Mouse (Mus musculus) ES-Bruce4 (cell line): ENCODE measurements around the gene Ears2. TPM values are rescaled to one million over a fixed set of nuclear protein-coding genes. Genes with fewer than 3 reads are reported as not detected.
A peak's percentile ranks its signal among the peaks of the same experiment; 100 is the strongest.

Experiments
- H3K27ac ChIP-seq: 2 replicates; pipeline ENCODE4 v1.5.1; 2012; ENCODE audit warnings: low read length, inconsistent platforms; ENCODE audit not compliant: insufficient read depth
- H3K27me3 ChIP-seq: 2 replicates; pipeline ENCODE4 v1.6.1; 2012; ENCODE audit warnings: mild to moderate bottlenecking, low read length, inconsistent platforms; ENCODE audit not compliant: control insufficient read depth, poor library complexity, insufficient read depth, severe bottlenecking
- H3K36me3 ChIP-seq: 2 replicates; pipeline ENCODE4 v1.6.1; 2012; ENCODE audit warnings: inconsistent platforms, mild to moderate bottlenecking, low read length, moderate library complexity; ENCODE audit not compliant: control insufficient read depth, poor library complexity, insufficient read depth, severe bottlenecking
- H3K4me1 ChIP-seq: one replicate; pipeline ENCODE4 v1.8.1; 2011; ENCODE audit warnings: low read length; ENCODE audit not compliant: control insufficient read depth, insufficient read depth
- H3K4me3 ChIP-seq: 2 replicates; pipeline ENCODE4 v1.5.1; 2011; ENCODE audit warnings: low read depth, mild to moderate bottlenecking, low read length
- H3K9ac ChIP-seq: 2 replicates; pipeline ENCODE4 v1.6.1; 2012; ENCODE audit warnings: low read depth, mild to moderate bottlenecking, inconsistent platforms; ENCODE audit not compliant: poor library complexity, severe bottlenecking
- H3K9me3 ChIP-seq: replicated peaks from 2 replicates; pipeline ENCODE4 v1.6.1; 2012; ENCODE audit warnings: mild to moderate bottlenecking, low read length, inconsistent platforms; ENCODE audit not compliant: control insufficient read depth, poor library complexity, insufficient read depth, severe bottlenecking
- CTCF ChIP-seq: IDR thresholded peaks from one replicate; pipeline ENCODE4 v1.8.1; 2011; ENCODE audit warnings: low read depth, low read length
- EP300 ChIP-seq: IDR thresholded peaks from 2 replicates; pipeline ENCODE4 v1.6.1; 2011; ENCODE audit warnings: low read depth, low read length; ENCODE audit not compliant: insufficient read depth
- POLR2A ChIP-seq: IDR thresholded peaks from one replicate; pipeline ENCODE4 v1.8.1; 2011; ENCODE audit warnings: low read length; ENCODE audit not compliant: insufficient read depth
- polyA plus RNA-seq: library from polyadenylated mRNA; stranded (reverse); fragments of >200 nt; gene quantifications from 2 replicates; pipeline ENCODE4 v1.2.4, GENCODE M21; 2011; ENCODE audit warnings: low read depth; ENCODE audit not compliant: missing spikeins, insufficient read depth, insufficient read length

Gene Ears2
- polyA plus RNA-seq, 1 experiment, result 12.4 TPM

DNA sequence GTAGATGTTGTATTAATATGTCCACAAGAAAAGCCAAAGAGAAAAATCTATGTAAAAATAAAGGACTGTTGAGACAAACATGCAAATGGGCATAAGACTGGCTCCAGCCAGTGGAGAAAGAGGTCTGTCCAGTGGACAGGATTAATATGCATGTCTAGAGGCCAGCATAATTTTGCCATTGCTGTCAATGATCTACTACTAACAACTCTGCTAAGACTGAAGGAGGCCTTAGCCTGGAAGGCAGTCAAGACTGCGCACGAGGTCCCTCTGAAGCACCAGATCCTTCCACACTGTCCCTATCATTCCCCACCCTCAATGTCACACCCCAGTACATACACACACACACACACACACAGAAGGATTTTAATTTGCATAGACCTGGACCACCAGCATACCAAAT is 44.9 kb downstream of the Ears2 start:
- no peaks in the 10 kb centered on the region for H3K27me3 ChIP-seq
- no peak overlapping the region for H3K4me3 ChIP-seq
- peaks cover 4% of the 10 kb centered on the region for H3K4me1 ChIP-seq
- H3K9ac ChIP-seq, result no peak overlapping the region
- no peaks in the 10 kb centered on the region for H3K36me3 ChIP-seq
- H3K27ac ChIP-seq, result no peak overlapping the region
- TF ChIP-seq CTCF, result no peak
- TF ChIP-seq POLR2A, result no peak
- no peak for TF ChIP-seq EP300
- no peaks in the 10 kb centered on the region for H3K9me3 ChIP-seq

- Histone ChIP-seq H3K36me3 (no peaks in the 10 kb centered on the region), H3K27ac (peak within 1 kb of the TSS; percentile 23; the same call in 1 of the 2 replicates), H3K9me3 (no peaks in the 10 kb centered on the region), H3K4me1 (peaks cover 8% of the 10 kb centered on the region), H3K9ac (peak within 1 kb of the TSS; percentile 97), H3K27me3 (no peaks in the 10 kb centered on the region), H3K4me3 (peak within 1 kb of the TSS; percentile 100)
- TF ChIP-seq POLR2A (peak; percentile 93), CTCF (no peak), EP300 (no peak)
Measured at GRCm38 (mm10) chr7:122020667-122021354, 46.3 kb downstream of the Ears2 start, which contains the start of gene Gga2. Gga2 (minus strand) TSS chr7:122021222.

DNA sequence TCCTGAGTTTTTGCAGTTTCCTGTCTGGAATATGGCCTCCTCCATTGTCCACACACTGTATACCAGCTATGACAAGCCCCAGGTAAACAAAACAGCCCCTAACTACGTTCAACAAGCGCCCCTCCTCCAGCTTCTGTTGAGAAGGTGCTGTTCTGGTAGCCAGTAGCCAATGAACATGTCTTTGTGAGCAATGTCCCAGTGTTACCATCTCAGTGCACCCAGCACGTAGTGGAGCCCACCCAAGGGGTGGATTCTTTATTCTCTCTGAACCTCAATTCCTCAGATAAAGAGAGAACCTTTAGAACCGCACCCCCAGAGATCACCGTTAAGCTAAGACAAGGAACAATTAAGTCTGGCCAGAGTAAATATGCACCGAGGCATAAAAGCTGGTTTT is 46.8 kb downstream of the Ears2 start:
- Histone ChIP-seq H3K27ac (peak overlapping the region; percentile 23; the same call in 1 of the 2 replicates), H3K4me1 (peaks cover 8% of the 10 kb centered on the region), H3K36me3 (no peaks in the 10 kb centered on the region), H3K27me3 (no peaks in the 10 kb centered on the region), H3K4me3 (peak overlapping the region; percentile 100), H3K9ac (peak overlapping the region; percentile 97), H3K9me3 (no peaks in the 10 kb centered on the region)
- TF ChIP-seq CTCF (no peak), EP300 (no peak), POLR2A (no peak)

DNA sequence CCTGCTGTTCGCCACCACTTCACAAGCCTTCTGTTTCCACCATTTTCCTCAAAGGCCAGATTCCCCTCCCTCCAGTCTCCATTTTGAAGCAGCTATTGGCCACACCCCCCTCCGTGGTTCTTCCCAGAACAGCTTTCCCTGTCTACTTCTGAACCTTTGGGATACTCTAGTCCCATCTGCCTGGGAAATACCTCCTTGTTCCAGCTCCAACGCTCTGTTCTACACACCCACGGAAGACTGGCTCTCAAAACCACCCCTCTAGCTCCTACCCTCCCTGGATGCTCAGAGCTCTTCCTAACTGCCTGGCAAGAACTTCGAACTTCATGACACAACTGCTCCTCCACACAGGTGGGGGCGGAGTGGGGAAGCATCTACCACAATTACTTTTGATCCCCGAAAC is 48.1 kb downstream of the Ears2 start:
- TF ChIP-seq CTCF (no peak), POLR2A (no peak), EP300 (no peak)
- H3K4me3 ChIP-seq, result peak overlapping the region; percentile 62
- H3K27ac ChIP-seq, result peak overlapping the region; percentile 78

GRCm38 (mm10) chr7:122018247-122018646 is 48.8 kb downstream of the Ears2 start:
- peak overlapping the region; percentile 78 for H3K27ac ChIP-seq
- H3K4me3 ChIP-seq, result peak overlapping the region; percentile 62

More for the DNA sequence above, 48.1 kb downstream of the Ears2 start:
- H3K9me3 ChIP-seq, result no peaks in the 10 kb centered on the region
- no peaks in the 10 kb centered on the region for H3K36me3 ChIP-seq
- H3K9ac ChIP-seq, result 0 out of 2 replicates have a peak overlapping the region, but pooled peaks have one; percentile 3
- no peaks in the 10 kb centered on the region for H3K27me3 ChIP-seq
- peaks cover 8% of the 10 kb centered on the region for H3K4me1 ChIP-seq

GRCm38 (mm10) chr7:122015734-122016133 is 51.3 kb downstream of the Ears2 start:
- no peaks in the 10 kb centered on the region for H3K9me3 ChIP-seq
- H3K9ac ChIP-seq, result no peak overlapping the region
- peaks cover 8% of the 10 kb centered on the region for H3K4me1 ChIP-seq
- no peak for TF ChIP-seq CTCF
- TF ChIP-seq POLR2A, result no peak
- TF ChIP-seq EP300, result no peak
- H3K4me3 ChIP-seq, result peak overlapping the region; percentile 4; the same call in 1 of the 2 replicates
- H3K36me3 ChIP-seq, result peaks cover 4% of the 10 kb centered on the region
- H3K27ac ChIP-seq, result peak overlapping the region; percentile 13; the same call in 1 of the 2 replicates
- H3K27me3 ChIP-seq, result no peaks in the 10 kb centered on the region

More at GRCm38 (mm10) chr7:122018247-122018646, 48.8 kb downstream of the Ears2 start:
- Histone ChIP-seq H3K4me1 (peaks cover 8% of the 10 kb centered on the region), H3K9ac (no peak overlapping the region), H3K9me3 (no peaks in the 10 kb centered on the region), H3K27me3 (no peaks in the 10 kb centered on the region), H3K36me3 (no peaks in the 10 kb centered on the region)
- peak; percentile 79 for TF ChIP-seq EP300
- TF ChIP-seq CTCF, result no peak
